Mouse (Mus musculus) forebrain, embryonic 14.5 days (tissue): ENCODE results near the gene Nav2. TPM values are rescaled to one million over a fixed set of nuclear protein-coding genes. Genes with fewer than 3 reads are reported as not detected.
A peak's percentile ranks its signal among the peaks of the same experiment; 100 is the strongest.

Source experiments
- ATAC-seq: fragments of 200-750 bp; cut with Nextera tagmentation; 2 replicates; pipeline ENCODE4 v1.8.0; 2017; ENCODE audit warnings: mild to moderate bottlenecking, moderate library complexity
- DNase-seq: peaks from one replicate; pipeline ENCODE4 v3.0.0-alpha.2; 2015; ENCODE audit warnings: low spot score
- H3K27ac ChIP-seq: fragments of 300-500 bp; sonication (generic); 2 replicates; pipeline ENCODE4 v1.5.1; 2014; ENCODE audit warnings: low read depth, mild to moderate bottlenecking, control low read depth, low read length, moderate library complexity
- H3K27me3 ChIP-seq: fragments of 300-500 bp; sonication (generic); replicated peaks from 2 replicates; pipeline ENCODE4 v1.6.1; 2014; ENCODE audit warnings: low read length, control low read depth, mixed read lengths; ENCODE audit not compliant: control insufficient read depth, insufficient read depth
- H3K36me3 ChIP-seq: fragments of 300-500 bp; sonication (generic); 2 replicates; pipeline ENCODE4 v1.6.1; 2014; ENCODE audit warnings: low read length, control low read depth; ENCODE audit not compliant: control insufficient read depth, insufficient read depth
- H3K4me1 ChIP-seq: fragments of 300-500 bp; sonication (generic); 2 replicates; pipeline ENCODE4 v1.6.1; 2014; ENCODE audit warnings: antibody characterized with exemption, low read length, control low read depth; ENCODE audit not compliant: control insufficient read depth, insufficient read depth
- H3K4me2 ChIP-seq: fragments of 300-500 bp; sonication (generic); 2 replicates; pipeline ENCODE4 v1.6.1; 2014; ENCODE audit warnings: mild to moderate bottlenecking, control low read depth, low read length
- H3K4me3 ChIP-seq: fragments of 300-500 bp; sonication (generic); 2 replicates; pipeline ENCODE4 v1.5.1; 2014; ENCODE audit warnings: low read depth, low read length, control low read depth
- H3K9ac ChIP-seq: fragments of 300-500 bp; sonication (generic); 2 replicates; pipeline ENCODE4 v1.6.1; 2014; ENCODE audit warnings: mild to moderate bottlenecking, low read length, control low read depth, moderate library complexity
- H3K9me3 ChIP-seq: fragments of 300-500 bp; sonication (generic); replicated peaks from 2 replicates; pipeline ENCODE4 v1.6.1; 2016; ENCODE audit warnings: low read length, control low read depth, mixed read lengths; ENCODE audit not compliant: control insufficient read depth
- WGBS: fragments of 180-500 bp; shearing (Covaris S2); extraction: QIAGEN DNeasy Blood & Tissue Kit; methylation state at CpG from one replicate; pipeline ENCODE4 v1.1.7; 2014; 5-methylcytosine and 5-hydroxymethylcytosine counted together
- polyA plus RNA-seq: library from polyadenylated mRNA; unstranded; fragments of >200 nt; fragmentation: Nextera tagmentation; extraction: Ambion mirVana; gene quantifications from 2 replicates; pipeline ENCODE4 v1.2.1, GENCODE M21; 2014

The Nav2 gene
- polyA plus RNA-seq, 1 experiment from 2014 or later, result 6.3 TPM

DNA sequence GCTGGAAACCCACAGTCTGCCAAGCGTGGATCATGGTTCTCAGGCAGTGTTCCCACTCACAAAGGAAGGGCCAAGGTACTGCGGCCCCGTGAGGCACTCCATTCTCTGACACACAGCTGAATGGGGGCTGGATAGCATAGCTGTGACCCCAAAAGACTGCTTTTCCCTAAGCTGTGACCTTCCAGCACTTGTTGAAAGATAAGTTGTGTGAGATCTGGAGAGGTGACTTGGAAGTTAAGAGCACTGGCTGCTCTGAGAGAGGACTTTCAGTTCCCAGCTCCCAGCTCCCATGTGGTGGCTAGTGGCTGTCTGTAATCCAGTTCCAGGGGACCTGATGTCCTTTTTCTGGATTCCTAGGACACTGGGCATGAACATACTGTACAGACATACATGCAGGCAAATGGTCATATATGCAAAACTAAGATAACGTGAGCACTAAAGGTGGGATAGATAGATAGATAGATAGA lies 588.9 kb downstream of the Nav2 start:
- ATAC-seq (no peak), DNase-seq (no peak)
- Histone ChIP-seq H3K27me3 (no peaks in the 10 kb centered on the region), H3K4me1 (peaks cover 24% of the 10 kb centered on the region), H3K36me3 (no peaks in the 10 kb centered on the region), H3K4me3 (no peak overlapping the region), H3K9ac (no peak overlapping the region), H3K27ac (peak overlapping the region; percentile 88; the same call in 1 of the 2 replicates), H3K4me2 (no peak overlapping the region), H3K9me3 (no peaks in the 10 kb centered on the region)
- 66% methylated on average over 4 of the region's 4 CpGs for WGBS

DNA sequence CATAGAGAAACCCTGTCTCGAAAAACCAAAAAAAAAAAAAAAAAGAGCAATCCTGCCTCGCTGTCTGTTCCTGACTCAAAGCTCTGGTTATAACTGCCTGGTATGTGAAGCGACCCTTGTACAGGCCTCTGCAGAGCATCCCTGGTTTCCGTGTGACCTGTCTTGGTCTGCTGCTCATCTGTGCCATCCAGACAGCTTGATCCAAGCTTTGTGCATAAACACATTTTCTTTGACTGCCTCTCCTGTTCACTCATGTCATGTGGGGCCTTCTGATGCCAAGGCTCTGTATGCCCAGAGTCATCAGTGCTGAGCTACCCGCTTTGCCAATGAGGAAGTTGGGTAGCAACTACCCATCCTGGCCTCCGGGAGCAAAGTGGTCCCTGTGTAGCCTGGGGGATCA lies 591.1 kb downstream of the Nav2 start:
- 93% methylated on average over 6 of the region's 6 CpGs for WGBS
- Histone ChIP-seq H3K4me1 (peaks cover 26% of the 10 kb centered on the region), H3K27ac (no peak overlapping the region), H3K36me3 (no peaks in the 10 kb centered on the region), H3K9me3 (no peaks in the 10 kb centered on the region), H3K4me2 (no peak overlapping the region), H3K9ac (no peak overlapping the region), H3K4me3 (no peak overlapping the region), H3K27me3 (no peaks in the 10 kb centered on the region)
- ATAC-seq (no peak), DNase-seq (no peak)

DNA sequence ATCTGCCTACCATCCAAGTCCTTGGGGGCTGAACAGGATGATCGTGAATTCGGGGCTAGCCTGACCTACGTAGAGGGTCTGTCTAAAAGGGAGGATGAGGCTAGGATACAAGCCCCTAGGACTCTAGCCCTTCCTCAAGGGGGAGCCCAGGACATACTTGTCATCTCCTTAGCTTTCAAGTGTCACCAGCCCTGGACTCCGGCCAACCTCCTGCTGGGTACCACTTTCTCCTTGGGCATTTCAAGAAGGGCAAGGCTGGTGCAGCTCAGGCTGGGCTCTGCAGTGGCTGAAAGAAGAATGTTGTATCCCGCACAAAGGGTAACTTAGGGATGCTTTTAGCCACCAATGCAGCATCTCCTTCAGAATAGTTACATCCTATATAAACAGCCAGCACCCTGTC lies 592.4 kb downstream of the Nav2 start:
- no peak overlapping the region for H3K9ac ChIP-seq
- peaks cover 20% of the 10 kb centered on the region for H3K4me1 ChIP-seq
- H3K27me3 ChIP-seq, result no peaks in the 10 kb centered on the region
- WGBS, result 96% methylated on average over 5 of the region's 5 CpGs
- no peak overlapping the region for H3K27ac ChIP-seq
- ATAC-seq (no peak), DNase-seq (no peak)
- no peak overlapping the region for H3K4me3 ChIP-seq
- H3K36me3 ChIP-seq, result no peaks in the 10 kb centered on the region
- H3K4me2 ChIP-seq, result no peak overlapping the region
- H3K9me3 ChIP-seq, result no peaks in the 10 kb centered on the region

DNA sequence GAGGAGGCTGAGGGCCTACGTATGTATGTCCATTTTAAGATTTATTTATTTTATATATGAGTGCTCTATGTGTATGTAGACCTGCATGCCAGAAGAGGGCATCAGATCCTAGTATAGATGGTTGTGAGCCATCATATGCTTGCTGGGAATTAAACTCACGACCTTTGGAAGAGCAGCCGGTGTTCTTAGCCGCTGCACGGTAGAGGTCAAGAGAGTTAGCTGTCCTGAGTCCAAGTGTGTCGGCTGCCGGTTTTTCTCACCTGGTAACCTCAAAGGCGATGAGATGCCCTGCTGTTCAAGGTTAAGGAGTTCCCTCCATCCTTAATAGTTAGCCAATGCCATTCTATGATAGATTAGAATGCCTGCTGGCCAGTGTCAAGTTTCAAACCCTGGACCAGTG lies 594.9 kb downstream of the Nav2 start:
- H3K9me3 ChIP-seq, result no peaks in the 10 kb centered on the region
- WGBS, result 70% methylated on average over 8 of the region's 8 CpGs
- peaks cover 7% of the 10 kb centered on the region for H3K4me1 ChIP-seq
- no peaks in the 10 kb centered on the region for H3K27me3 ChIP-seq
- ATAC-seq (no peak), DNase-seq (no peak)
- H3K9ac ChIP-seq, result no peak overlapping the region
- no peak overlapping the region for H3K4me2 ChIP-seq
- H3K36me3 ChIP-seq, result no peaks in the 10 kb centered on the region
- H3K4me3 ChIP-seq, result no peak overlapping the region
- H3K27ac ChIP-seq, result no peak overlapping the region

DNA sequence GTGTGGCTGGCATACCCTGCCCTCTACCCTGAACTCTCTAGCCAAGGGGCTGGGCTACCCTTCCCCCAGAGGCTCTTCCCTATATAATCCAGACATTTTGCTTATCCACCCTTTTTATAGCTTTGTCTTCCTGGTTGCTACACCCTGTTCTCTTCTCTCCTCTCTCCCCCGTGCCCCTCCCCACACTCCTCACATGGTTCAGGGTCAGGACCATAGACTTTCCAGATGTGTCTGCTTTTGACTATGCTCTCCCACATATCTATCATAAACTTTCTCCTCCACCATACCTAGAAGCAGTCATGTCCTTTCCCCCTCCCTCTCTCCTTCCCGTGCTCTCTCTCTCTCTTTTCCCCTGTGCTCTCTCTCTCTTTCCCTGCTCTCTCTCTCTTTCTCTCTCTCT lies 595.4 kb downstream of the Nav2 start:
- no peak overlapping the region for H3K9ac ChIP-seq
- DNase-seq (no peak), ATAC-seq (no peak)
- H3K27me3 ChIP-seq, result no peaks in the 10 kb centered on the region
- H3K36me3 ChIP-seq, result no peaks in the 10 kb centered on the region
- no peak overlapping the region for H3K4me3 ChIP-seq
- no peak overlapping the region for H3K4me2 ChIP-seq
- no peaks in the 10 kb centered on the region for H3K9me3 ChIP-seq
- peaks cover 7% of the 10 kb centered on the region for H3K4me1 ChIP-seq
- 37% methylated on average over 2 of the region's 2 CpGs for WGBS
- H3K27ac ChIP-seq, result no peak overlapping the region

GRCm38 (mm10) chr7:49504297-49504696 lies 595.8 kb downstream of the Nav2 start:
- Histone ChIP-seq H3K4me3 (no peak overlapping the region), H3K27ac (no peak overlapping the region), H3K4me2 (no peak overlapping the region), H3K36me3 (no peaks in the 10 kb centered on the region), H3K9me3 (no peaks in the 10 kb centered on the region), H3K4me1 (peaks cover 7% of the 10 kb centered on the region), H3K27me3 (no peaks in the 10 kb centered on the region), H3K9ac (no peak overlapping the region)
- DNase-seq, result no peak
- 3% methylated on average over 3 of the region's 3 CpGs for WGBS
- ATAC-seq, result no peak

DNA sequence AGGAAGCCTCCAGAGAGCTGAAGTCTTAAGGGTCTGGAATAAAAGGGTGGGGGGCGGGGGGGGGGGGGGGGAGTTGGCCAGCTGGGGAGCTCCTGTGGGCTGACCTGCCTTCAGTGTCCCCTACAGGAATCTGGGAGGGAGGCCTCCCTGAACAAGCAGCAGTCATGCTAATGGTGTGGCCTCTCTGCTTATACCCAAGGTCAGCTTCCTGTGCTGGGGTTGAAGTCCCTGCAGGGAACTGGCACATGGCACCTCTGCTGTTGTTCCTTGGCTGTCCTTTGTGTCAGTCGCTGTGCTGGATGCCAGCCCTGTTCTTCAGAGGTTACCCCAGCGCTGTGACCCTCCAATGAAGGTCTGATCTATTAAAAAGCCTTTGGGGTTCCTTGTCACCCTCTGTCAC lies 596.5 kb downstream of the Nav2 start:
- Histone ChIP-seq H3K36me3 (no peaks in the 10 kb centered on the region), H3K27ac (no peak overlapping the region), H3K27me3 (no peaks in the 10 kb centered on the region), H3K4me2 (no peak overlapping the region), H3K9ac (no peak overlapping the region), H3K4me1 (peaks cover 7% of the 10 kb centered on the region), H3K4me3 (no peak overlapping the region), H3K9me3 (no peaks in the 10 kb centered on the region)
- 6% methylated on average over 2 of the region's 3 CpGs for WGBS
- no peak for DNase-seq
- peak; percentile 35; the same call in 1 of the 2 replicates for ATAC-seq

DNA sequence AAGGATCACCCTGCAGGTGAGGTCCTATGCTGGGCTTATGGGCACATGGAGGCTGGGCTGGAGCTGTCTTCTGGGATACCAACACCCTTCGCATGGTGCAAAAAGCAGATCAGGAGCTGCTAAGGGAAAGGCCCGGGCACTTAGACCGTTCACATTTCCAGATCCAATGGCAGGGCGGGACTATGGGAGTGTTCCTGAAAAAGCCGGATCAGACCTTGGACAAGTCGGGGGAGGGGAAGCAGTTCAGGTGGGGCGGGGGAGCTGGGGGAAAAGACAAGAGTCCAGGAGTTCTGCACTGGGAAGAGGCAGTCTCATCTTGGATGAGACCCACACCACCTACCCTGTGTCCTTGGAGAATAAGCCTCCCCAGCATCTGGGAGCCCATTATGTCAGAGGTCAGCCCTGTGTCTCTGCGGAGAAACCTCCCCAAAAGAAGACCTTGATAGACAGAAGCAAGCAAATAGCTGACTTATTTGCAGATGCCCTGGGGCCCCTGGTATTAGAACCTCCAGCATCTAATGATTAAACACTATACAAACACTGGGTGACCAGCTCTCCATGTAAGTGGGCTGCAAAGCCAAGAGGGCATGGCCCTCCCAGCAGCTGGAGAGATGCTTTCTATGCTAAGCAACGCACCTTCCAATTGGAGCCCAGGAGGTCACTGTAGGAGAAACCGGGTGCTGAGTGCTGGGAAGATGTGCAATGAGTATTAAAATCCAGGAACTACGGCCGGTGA lies 597.7 kb downstream of the Nav2 start:
- ATAC-seq (0 out of 2 replicates have a peak, but pooled peaks have one; percentile 37), DNase-seq (no peak)
- Histone ChIP-seq H3K4me1 (peaks cover 7% of the 10 kb centered on the region), H3K9me3 (no peaks in the 10 kb centered on the region), H3K27ac (no peak overlapping the region), H3K4me3 (no peak overlapping the region), H3K9ac (no peak overlapping the region), H3K36me3 (no peaks in the 10 kb centered on the region), H3K27me3 (no peaks in the 10 kb centered on the region), H3K4me2 (no peak overlapping the region)
- WGBS, result 69% methylated on average over 12 of the region's 12 CpGs

DNA sequence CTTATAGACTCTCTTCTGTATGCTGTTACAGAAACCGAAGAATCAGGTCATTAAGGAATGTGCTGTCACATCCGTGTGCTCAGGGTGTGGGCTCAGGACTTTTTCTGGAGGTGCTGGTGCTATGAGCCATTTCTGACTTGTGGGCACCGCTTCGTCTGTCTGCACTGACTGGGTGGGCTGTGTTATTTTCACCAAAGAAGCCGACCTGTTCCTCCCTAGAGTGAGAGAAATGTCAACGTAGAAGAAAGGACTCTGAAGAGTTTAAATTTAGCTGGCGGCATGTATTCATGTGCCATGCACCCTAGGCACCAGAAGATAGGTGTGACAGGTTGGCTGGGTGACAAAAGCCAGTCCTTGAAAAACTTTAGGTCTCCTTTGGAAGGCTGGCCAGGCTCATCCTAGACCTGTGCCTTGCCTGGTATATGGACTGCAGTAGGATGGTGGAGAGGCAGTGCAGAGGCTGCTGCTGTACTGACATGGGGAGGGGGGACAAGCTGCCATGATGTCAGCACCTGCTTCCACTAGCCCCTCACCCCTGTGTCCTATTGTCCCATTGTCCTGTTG lies 599.5 kb downstream of the Nav2 start:
- Histone ChIP-seq H3K27ac (no peak overlapping the region), H3K9ac (no peak overlapping the region), H3K4me1 (peaks cover 7% of the 10 kb centered on the region), H3K9me3 (no peaks in the 10 kb centered on the region), H3K4me3 (no peak overlapping the region), H3K27me3 (no peaks in the 10 kb centered on the region), H3K36me3 (no peaks in the 10 kb centered on the region), H3K4me2 (no peak overlapping the region)
- WGBS, result 84% methylated on average over 7 of the region's 7 CpGs
- DNase-seq (no peak), ATAC-seq (no peak)
